Mouse (Mus musculus) brain, embryonic 14.5 days (tissue): ENCODE results near the gene Coro1a. TPM values are rescaled to one million over a fixed set of nuclear protein-coding genes. Genes with fewer than 3 reads are reported as not detected.

Source experiments
- DNase-seq: peaks from one replicate; pipeline ENCODE4 v3.0.0-alpha.2; 2011; ENCODE audit warnings: low read depth
- CTCF ChIP-seq: fragments of 200-500 bp; IDR thresholded peaks from 2 replicates; pipeline ENCODE4 v1.5.1; 2012; ENCODE audit warnings: inconsistent platforms, mild to moderate bottlenecking, moderate library complexity, borderline replicate concordance; ENCODE audit not compliant: insufficient read depth, insufficient read length; ENCODE audit errors: extremely low read depth
- POLR2A ChIP-seq: fragments of 200-500 bp; IDR thresholded peaks from 2 replicates; pipeline ENCODE4 v1.6.1; 2012; ENCODE audit warnings: mild to moderate bottlenecking, inconsistent platforms, borderline replicate concordance; ENCODE audit not compliant: poor library complexity, insufficient read depth, insufficient read length, severe bottlenecking; ENCODE audit errors: extremely low read depth
- polyA plus RNA-seq: library from polyadenylated mRNA; depleted of rRNA; stranded (reverse); fragments of >200 nt; gene quantifications from 2 replicates; pipeline ENCODE4 v1.2.3, GENCODE M21; 2012; rRNA removed

The Coro1a gene
- polyA plus RNA-seq, 1 experiment = 93.3 TPM

GRCm38 (mm10) chr7:126653991-126654390, 53.6 kb downstream of the Coro1a start:
- no peak for TF ChIP-seq POLR2A
- no peak for TF ChIP-seq CTCF
- DNase-seq = no peak

DNA sequence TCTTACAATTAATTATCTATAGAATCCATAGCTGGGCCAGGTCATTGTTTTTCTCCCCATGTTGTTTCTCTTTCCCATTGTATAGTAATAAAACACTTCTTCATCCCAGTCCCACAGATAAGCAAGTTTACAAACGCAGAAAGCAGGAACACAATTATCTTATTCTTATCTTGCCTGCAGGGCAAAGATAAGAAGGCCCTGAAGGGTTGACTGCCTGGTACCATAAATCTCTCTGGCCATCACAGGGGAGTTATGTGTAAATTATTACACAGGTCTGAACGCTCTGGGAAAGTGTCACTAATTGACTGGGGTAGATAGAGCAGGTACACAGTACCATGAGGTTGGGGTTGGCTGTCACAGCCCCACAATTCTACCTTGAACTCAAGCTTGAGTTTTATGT, 56.7 kb downstream of the Coro1a start:
- no peak for DNase-seq
- no peak for TF ChIP-seq CTCF
- TF ChIP-seq POLR2A = no peak

Other genes starting within 250 kb of the Coro1a start
- gene Atp2a1, start 244.7 kb downstream of the Coro1a start, polyA plus RNA-seq = 1.3 and 1.6 TPM in 2 replicates
- 83.6 and 86.4 TPM in 2 replicates for gene Sh2b1, start 232.4 kb downstream of the Coro1a start, polyA plus RNA-seq
- gene Tufm, start 220.4 kb downstream of the Coro1a start, polyA plus RNA-seq = 107 and 118 TPM in 2 replicates
- gene Atxn2l, start 204.3 kb downstream of the Coro1a start, polyA plus RNA-seq = 178 and 208 TPM in 2 replicates
- gene Eif3c, start 141.4 kb downstream of the Coro1a start, polyA plus RNA-seq = 108 and 149 TPM in 2 replicates
- gene Apobr, start 122.8 kb downstream of the Coro1a start, polyA plus RNA-seq = 0.38 and 0.81 TPM in 2 replicates
- gene Cln3, start 122.0 kb downstream of the Coro1a start, polyA plus RNA-seq = 45.5 and 64.3 TPM in 2 replicates
- gene Il27, start 112.8 kb downstream of the Coro1a start, polyA plus RNA-seq = not detected in 2 replicates
- 2.7 and 3.9 TPM in 2 replicates for gene Nupr1, start 76.9 kb downstream of the Coro1a start, polyA plus RNA-seq
- gene Sgf29, start 58.5 kb downstream of the Coro1a start, polyA plus RNA-seq = 61.5 and 70.4 TPM in 2 replicates
- 1.5 and 1.6 TPM in 2 replicates for gene Sult1a1, start 31.4 kb downstream of the Coro1a start, polyA plus RNA-seq
- gene Bola2, start 12.4 kb downstream of the Coro1a start, polyA plus RNA-seq = 39.8 and 55.6 TPM in 2 replicates
- 42.9 and 64.6 TPM in 2 replicates for gene Slx1b, start 12.0 kb downstream of the Coro1a start, polyA plus RNA-seq
- 224 and 233 TPM in 2 replicates for gene Mapk3, start 51.8 kb upstream of the Coro1a start, polyA plus RNA-seq
- 9.2 and 14.6 TPM in 2 replicates for gene Gdpd3, start 58.5 kb upstream of the Coro1a start, polyA plus RNA-seq
- 181 and 258 TPM in 2 replicates for gene Ypel3, start 69.2 kb upstream of the Coro1a start, polyA plus RNA-seq
- gene Tbx6, start 73.7 kb upstream of the Coro1a start, polyA plus RNA-seq = 1.6 and 2.3 TPM in 2 replicates
- gene Ppp4c, start 84.7 kb upstream of the Coro1a start, polyA plus RNA-seq = 219 and 232 TPM in 2 replicates
- gene Fam57b, start 89.9 kb upstream of the Coro1a start, polyA plus RNA-seq = 199 and 224 TPM in 2 replicates
- gene 4930451I11Rik, start 123.9 kb upstream of the Coro1a start, polyA plus RNA-seq = not detected in 2 replicates
- gene Doc2a, start 139.6 kb upstream of the Coro1a start, polyA plus RNA-seq = 11.8 and 13.2 TPM in 2 replicates
- gene Hirip3, start 154.2 kb upstream of the Coro1a start, polyA plus RNA-seq = 48.6 and 65.1 TPM in 2 replicates
- 86.9 and 99.3 TPM in 2 replicates for gene Ino80e, start 154.6 kb upstream of the Coro1a start, polyA plus RNA-seq
- gene Taok2, start 176.9 kb upstream of the Coro1a start, polyA plus RNA-seq = 101 and 131 TPM in 2 replicates
- gene Tmem219, start 215.1 kb upstream of the Coro1a start, polyA plus RNA-seq = 28.3 and 36.8 TPM in 2 replicates
- 91.1 and 108 TPM in 2 replicates for gene Kctd13, start 221.1 kb upstream of the Coro1a start, polyA plus RNA-seq
- gene Asphd1, start 241.8 kb upstream of the Coro1a start, polyA plus RNA-seq = 21.0 and 21.2 TPM in 2 replicates
- gene Sez6l2, start 242.8 kb upstream of the Coro1a start, polyA plus RNA-seq = 84.2 and 129 TPM in 2 replicates